Mouse (Mus musculus): Measurements from ENCODE around the gene Olfr916. TPM values are rescaled to one million over a fixed set of nuclear protein-coding genes. Genes with fewer than 3 reads are reported as not detected.

Olfr916 gene
- total RNA-seq (2014; fragmentation: Nextera tagmentation) (not detected in 2 replicates), total RNA-seq (2017) (not detected in 2 replicates)

GRCm38 (mm10) chr9:38659775-38660174 lies at the start of gene Olfr916:
TSS of gene Olfr916 (minus strand) at chr9:38659875.
- no peak for ATAC-seq (replicated peaks; ENCODE audit: poor library complexity, severe bottlenecking)

- no peak for ATAC-seq (replicated peaks; ENCODE audit: poor library complexity, severe bottlenecking)
Measured at GRCm38 (mm10) chr9:38674501-38674900, 14.8 kb upstream of the Olfr916 start, which contains the start of gene Olfr918. TSS of gene Olfr918 (minus strand) at chr9:38674601.

- no peak for ATAC-seq (replicated peaks; ENCODE audit: poor library complexity, severe bottlenecking)
Measured at GRCm38 (mm10) chr9:38672887-38673286, 13.2 kb upstream of the Olfr916 start.

GRCm38 (mm10) chr9:38665742-38666141 lies 6.1 kb upstream of the Olfr916 start, which contains the start of gene Olfr917:
TSS of gene Olfr917 (minus strand) at chr9:38665842.
- ATAC-seq (replicated peaks; ENCODE audit: poor library complexity, severe bottlenecking), result no peak

GRCm38 (mm10) chr9:38632406-38632805 lies 27.3 kb downstream of the Olfr916 start:
- no peak for ATAC-seq (replicated peaks; ENCODE audit: poor library complexity, severe bottlenecking)

Other genes with a start within 250 kb of the Olfr916 start
- gene Olfr901, start 230.4 kb downstream of the Olfr916 start, total RNA-seq (2014; fragmentation: Nextera tagmentation), result not detected in 2 replicates
- gene Olfr901, start 230.4 kb downstream of the Olfr916 start, total RNA-seq (2017), result not detected in 2 replicates
- gene Olfr902, start 212.2 kb downstream of the Olfr916 start, total RNA-seq (2014; fragmentation: Nextera tagmentation), result not detected in 2 replicates
- not detected in 2 replicates for gene Olfr902, start 212.2 kb downstream of the Olfr916 start, total RNA-seq (2017)
- gene Olfr904, start 196.7 kb downstream of the Olfr916 start, total RNA-seq (2014; fragmentation: Nextera tagmentation), result not detected in 2 replicates
- gene Olfr904, start 196.7 kb downstream of the Olfr916 start, total RNA-seq (2017), result not detected in 2 replicates
- gene Olfr905, start 188.8 kb downstream of the Olfr916 start, total RNA-seq (2014; fragmentation: Nextera tagmentation), result not detected in 2 replicates
- gene Olfr905, start 188.8 kb downstream of the Olfr916 start, total RNA-seq (2017), result not detected in 2 replicates
- not detected in 2 replicates for gene Olfr906, start 172.8 kb downstream of the Olfr916 start, total RNA-seq (2014; fragmentation: Nextera tagmentation)
- gene Olfr906, start 172.8 kb downstream of the Olfr916 start, total RNA-seq (2017), result not detected in 2 replicates
- gene Olfr907, start 164.1 kb downstream of the Olfr916 start, total RNA-seq (2014; fragmentation: Nextera tagmentation), result not detected in 2 replicates
- not detected in 2 replicates for gene Olfr907, start 164.1 kb downstream of the Olfr916 start, total RNA-seq (2017)
- not detected in 2 replicates for gene Olfr911-ps1, start 138.3 kb downstream of the Olfr916 start, total RNA-seq (2014; fragmentation: Nextera tagmentation)
- not detected in 2 replicates for gene Olfr911-ps1, start 138.3 kb downstream of the Olfr916 start, total RNA-seq (2017)
- gene Olfr910, start 122.0 kb downstream of the Olfr916 start, total RNA-seq (2014; fragmentation: Nextera tagmentation), result not detected in 2 replicates
- gene Olfr910, start 122.0 kb downstream of the Olfr916 start, total RNA-seq (2017), result not detected in 2 replicates
- not detected in 2 replicates for gene Olfr912, start 79.7 kb downstream of the Olfr916 start, total RNA-seq (2014; fragmentation: Nextera tagmentation)
- gene Olfr912, start 79.7 kb downstream of the Olfr916 start, total RNA-seq (2017), result not detected in 2 replicates
- not detected in 2 replicates for gene Olfr913, start 67.1 kb downstream of the Olfr916 start, total RNA-seq (2014; fragmentation: Nextera tagmentation)
- not detected in 2 replicates for gene Olfr913, start 67.1 kb downstream of the Olfr916 start, total RNA-seq (2017)
- gene Olfr914, start 54.8 kb downstream of the Olfr916 start, total RNA-seq (2014; fragmentation: Nextera tagmentation), result not detected in 2 replicates
- not detected in 2 replicates for gene Olfr914, start 54.8 kb downstream of the Olfr916 start, total RNA-seq (2017)
- not detected in 2 replicates for gene Olfr917, start 6.0 kb upstream of the Olfr916 start, total RNA-seq (2014; fragmentation: Nextera tagmentation)
- gene Olfr917, start 6.0 kb upstream of the Olfr916 start, total RNA-seq (2017), result not detected in 2 replicates
- not detected in 2 replicates for gene Olfr918, start 14.7 kb upstream of the Olfr916 start, total RNA-seq (2014; fragmentation: Nextera tagmentation)
- gene Olfr918, start 14.7 kb upstream of the Olfr916 start, total RNA-seq (2017), result not detected in 2 replicates
- gene Olfr919, start 43.8 kb upstream of the Olfr916 start, total RNA-seq (2014; fragmentation: Nextera tagmentation), result not detected in 2 replicates
- gene Olfr919, start 43.8 kb upstream of the Olfr916 start, total RNA-seq (2017), result not detected in 2 replicates
- 23.6 and 28.5 TPM in 2 replicates for gene Vwa5a, start 58.4 kb upstream of the Olfr916 start, total RNA-seq (2014; fragmentation: Nextera tagmentation)
- gene Vwa5a, start 58.4 kb upstream of the Olfr916 start, total RNA-seq (2017), result 35.2 and 37.1 TPM in 2 replicates
- gene Olfr920, start 92.4 kb upstream of the Olfr916 start, total RNA-seq (2014; fragmentation: Nextera tagmentation), result not detected in 2 replicates
- 0.15 and 0.17 TPM in 2 replicates for gene Olfr920, start 92.4 kb upstream of the Olfr916 start, total RNA-seq (2017)
- gene Olfr921, start 113.2 kb upstream of the Olfr916 start, total RNA-seq (2014; fragmentation: Nextera tagmentation), result not detected in 2 replicates
- not detected in 2 replicates for gene Olfr921, start 113.2 kb upstream of the Olfr916 start, total RNA-seq (2017)
- not detected in 2 replicates for gene Olfr922, start 154.7 kb upstream of the Olfr916 start, total RNA-seq (2014; fragmentation: Nextera tagmentation)
- not detected in 2 replicates for gene Olfr922, start 154.7 kb upstream of the Olfr916 start, total RNA-seq (2017)
- not detected in 2 replicates for gene Olfr923, start 166.7 kb upstream of the Olfr916 start, total RNA-seq (2014; fragmentation: Nextera tagmentation)
- not detected in 2 replicates for gene Olfr923, start 166.7 kb upstream of the Olfr916 start, total RNA-seq (2017)
- gene Olfr924, start 184.6 kb upstream of the Olfr916 start, total RNA-seq (2014; fragmentation: Nextera tagmentation), result not detected in 2 replicates
- gene Olfr924, start 184.6 kb upstream of the Olfr916 start, total RNA-seq (2017), result not detected in 2 replicates
- gene Olfr26, start 195.2 kb upstream of the Olfr916 start, total RNA-seq (2014; fragmentation: Nextera tagmentation), result not detected in 2 replicates
- gene Olfr26, start 195.2 kb upstream of the Olfr916 start, total RNA-seq (2017), result not detected in 2 replicates
- not detected in 2 replicates for gene Olfr926, start 217.3 kb upstream of the Olfr916 start, total RNA-seq (2014; fragmentation: Nextera tagmentation)
- gene Olfr926, start 217.3 kb upstream of the Olfr916 start, total RNA-seq (2017), result not detected in 2 replicates